Mouse (Mus musculus): ENCODE results near the gene Ube2e1.

Ube2e1 gene

DNA sequence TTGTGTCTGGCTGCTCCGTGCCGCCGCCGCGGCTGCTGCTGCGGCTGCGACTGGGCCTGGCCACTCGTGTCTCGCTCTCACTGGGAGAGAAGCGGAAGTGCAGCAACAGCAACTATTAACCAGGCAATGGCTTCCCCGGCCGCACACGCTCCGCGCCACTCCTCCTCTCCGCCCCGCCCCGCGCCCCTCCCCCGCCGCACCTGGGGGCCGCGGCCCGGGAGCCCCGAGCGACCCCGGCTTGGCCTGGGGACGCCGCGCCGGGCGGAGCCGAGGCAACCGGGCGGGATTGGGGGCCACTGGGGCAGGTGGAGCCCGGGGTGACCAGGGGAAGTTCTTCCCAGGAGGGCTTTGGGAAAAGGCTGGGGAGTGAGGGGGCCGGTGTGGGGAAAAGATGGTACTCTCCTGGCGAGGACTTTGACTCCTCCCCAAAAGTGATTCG lies at the start of gene Ube2e1:
TSS of gene Ube2e1 (minus strand) at position 167 of the 439 bp plus-strand sequence.
- peak; percentile 80 for DNase-seq (ENCODE audit: low read depth, low spot score)

GRCm38 (mm10) chr14:18379841-18380240 lies 48.2 kb upstream of the Ube2e1 start:
- DNase-seq (ENCODE audit: low read depth, low spot score): no peak

- no peak for DNase-seq (ENCODE audit: low read depth, low spot score)
Observed at GRCm38 (mm10) chr14:18377944-18378575, 46.4 kb upstream of the Ube2e1 start.

- no peak for DNase-seq (ENCODE audit: low read depth, low spot score)
Observed at GRCm38 (mm10) chr14:18376206-18376605, 44.5 kb upstream of the Ube2e1 start.

DNA sequence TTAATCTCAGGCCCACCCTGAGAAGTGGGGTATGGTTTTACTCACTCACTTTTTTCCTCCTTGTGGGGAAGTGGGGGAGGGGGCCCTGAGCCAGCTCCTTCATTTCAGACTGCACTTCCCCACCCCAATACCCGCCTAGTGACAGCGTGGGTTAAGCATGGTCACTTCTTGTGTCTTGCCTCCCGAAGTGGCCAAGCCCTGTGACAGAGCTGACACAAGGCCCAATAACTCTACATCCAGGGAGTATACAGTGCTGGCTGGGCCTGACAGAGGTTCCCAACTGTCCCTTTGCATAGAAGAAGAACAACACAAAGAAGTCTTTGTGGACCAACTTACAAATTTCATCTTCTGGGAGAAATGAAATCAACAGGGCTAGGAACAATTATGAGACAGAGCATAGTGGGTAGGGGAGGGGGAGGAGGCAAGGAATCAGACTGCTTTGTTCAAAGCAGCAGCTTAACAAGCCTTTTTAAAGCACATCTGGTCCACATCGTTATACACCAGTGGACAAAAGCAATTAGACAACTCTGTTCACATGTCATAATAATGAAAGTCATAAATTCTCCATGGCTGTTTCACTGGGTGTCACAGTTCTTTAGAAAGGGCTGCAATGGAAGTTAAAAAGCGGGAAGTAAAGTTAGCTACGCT lies 42.2 kb upstream of the Ube2e1 start:
- no peak for DNase-seq (ENCODE audit: low read depth, low spot score)

DNA sequence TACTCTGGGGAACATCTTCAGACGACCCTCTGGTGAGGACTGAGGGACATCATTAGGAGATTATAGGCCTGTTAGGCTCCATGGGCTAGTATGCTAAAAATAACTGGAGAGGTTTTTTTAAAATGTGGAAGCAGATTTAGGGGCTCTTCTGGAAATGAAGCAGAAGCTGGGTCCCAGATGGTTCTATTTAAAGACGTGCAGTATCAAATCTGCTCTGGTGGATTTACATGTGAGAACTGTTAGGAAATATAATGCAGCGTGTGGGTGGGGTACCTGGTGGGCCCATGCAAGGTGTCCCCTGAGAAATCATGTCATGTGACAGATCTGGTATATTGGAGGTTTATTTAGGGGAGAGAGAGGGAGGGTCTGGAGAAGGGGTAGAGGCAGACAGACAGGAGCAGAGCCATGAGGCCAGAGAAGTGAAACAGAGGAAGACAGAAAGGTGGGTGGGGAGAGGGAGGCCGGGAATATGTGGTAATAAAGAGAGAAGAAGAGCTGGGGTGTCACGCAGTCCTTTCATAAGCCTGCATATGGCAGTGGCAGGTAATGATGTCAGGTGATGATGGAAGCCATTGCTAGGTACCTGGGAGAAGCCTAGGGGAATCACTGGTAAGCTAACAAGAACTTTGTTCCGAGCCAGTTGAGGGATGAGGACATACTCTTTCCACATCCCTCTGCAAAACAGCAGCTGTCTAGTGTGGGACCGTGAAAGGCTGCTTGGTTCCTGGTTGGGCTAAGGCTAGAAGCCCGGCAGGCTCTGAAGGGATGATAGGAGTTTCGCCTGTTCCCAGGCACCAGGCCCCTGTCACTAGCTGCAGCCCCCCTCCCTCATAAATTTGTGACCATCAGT lies 41.3 kb upstream of the Ube2e1 start:
- DNase-seq (ENCODE audit: low read depth, low spot score): no peak

- no peak for DNase-seq (ENCODE audit: low read depth, low spot score)
Observed at GRCm38 (mm10) chr14:18369031-18369430, 37.4 kb upstream of the Ube2e1 start.

DNA sequence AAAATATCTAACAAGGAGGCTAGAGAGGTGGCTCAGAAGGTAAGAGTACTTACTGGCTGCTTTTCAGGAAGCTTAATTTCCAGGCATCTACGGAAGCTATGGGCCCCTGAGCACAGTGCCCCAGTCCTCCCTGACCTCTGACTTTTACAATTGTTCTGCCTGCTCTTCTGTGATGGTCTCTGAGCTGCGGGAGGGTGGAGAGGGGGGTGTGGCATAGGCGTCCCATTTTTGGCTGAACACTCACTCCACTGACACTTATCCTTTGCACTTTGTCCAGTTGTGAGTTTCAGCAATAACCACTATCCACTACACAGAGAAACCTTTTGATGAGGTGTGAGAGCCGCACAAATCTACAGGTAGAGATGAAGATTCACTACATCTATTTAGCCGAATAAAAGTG lies 35.4 kb upstream of the Ube2e1 start:
- no peak for DNase-seq (ENCODE audit: low read depth, low spot score)

DNA sequence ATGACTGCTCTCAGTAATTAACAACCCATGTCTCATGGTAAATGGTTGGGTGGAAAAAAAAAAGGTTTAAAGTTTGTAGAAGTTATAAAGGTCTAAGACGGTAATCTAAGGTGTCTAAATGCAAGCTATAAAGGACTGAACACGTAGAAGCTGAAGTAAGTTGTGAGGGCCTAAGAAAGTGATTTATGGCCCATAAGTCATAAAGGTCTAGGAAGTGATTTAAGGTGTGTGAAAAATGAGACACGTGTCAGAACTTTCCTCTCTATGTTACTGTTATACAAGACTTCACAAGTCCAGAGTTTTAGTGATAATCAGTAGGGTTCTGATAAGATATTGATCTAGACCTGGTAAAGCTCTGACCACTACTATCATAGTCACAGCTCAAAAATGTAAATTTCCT lies 32.7 kb upstream of the Ube2e1 start:
- no peak for DNase-seq (ENCODE audit: low read depth, low spot score)

DNA sequence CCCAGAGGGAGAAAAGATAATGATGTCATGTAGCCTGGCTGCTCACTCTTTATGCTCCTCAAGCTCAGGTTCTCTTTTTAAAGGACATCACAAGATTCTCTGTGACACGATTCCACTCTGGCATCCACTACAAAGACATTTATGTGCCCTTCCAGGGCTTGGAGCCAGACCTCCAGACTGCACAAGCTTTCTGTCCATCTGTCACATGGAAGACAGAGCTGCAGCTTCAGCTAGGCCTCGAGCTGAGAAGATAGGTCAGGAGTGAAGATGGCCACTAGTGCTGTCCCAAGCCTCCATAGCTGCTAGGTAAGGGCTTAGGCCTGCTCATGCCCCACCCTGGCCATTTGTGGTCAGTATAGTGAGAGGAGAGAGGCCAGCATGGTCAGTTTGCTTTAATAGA lies 24.8 kb upstream of the Ube2e1 start:
- no peak for DNase-seq (ENCODE audit: low read depth, low spot score)

- DNase-seq (ENCODE audit: low read depth, low spot score): peak; percentile 38
Observed at GRCm38 (mm10) chr14:18355514-18356190, 24.0 kb upstream of the Ube2e1 start.

- DNase-seq (ENCODE audit: low read depth, low spot score): no peak
Observed at GRCm38 (mm10) chr14:18353525-18353924, 21.9 kb upstream of the Ube2e1 start.

DNA sequence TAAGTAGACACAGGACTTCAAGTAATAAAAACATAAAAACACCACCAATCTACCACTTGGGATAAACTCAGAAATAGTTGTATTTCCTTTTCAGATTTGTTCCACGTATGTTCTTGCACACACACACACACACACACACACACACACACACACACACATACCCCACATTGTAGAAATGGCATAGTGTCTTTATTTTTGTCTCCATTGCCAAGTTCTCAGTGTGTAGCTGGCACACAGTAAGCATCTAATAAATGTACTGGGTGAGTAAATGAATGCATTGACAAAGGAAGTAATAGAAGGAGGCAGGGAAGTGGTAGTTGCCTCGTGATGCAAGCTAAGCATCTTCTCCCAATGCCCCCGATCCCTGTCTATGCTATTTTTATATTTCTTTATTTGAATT lies 21.3 kb upstream of the Ube2e1 start:
- DNase-seq (ENCODE audit: low read depth, low spot score): no peak

DNA sequence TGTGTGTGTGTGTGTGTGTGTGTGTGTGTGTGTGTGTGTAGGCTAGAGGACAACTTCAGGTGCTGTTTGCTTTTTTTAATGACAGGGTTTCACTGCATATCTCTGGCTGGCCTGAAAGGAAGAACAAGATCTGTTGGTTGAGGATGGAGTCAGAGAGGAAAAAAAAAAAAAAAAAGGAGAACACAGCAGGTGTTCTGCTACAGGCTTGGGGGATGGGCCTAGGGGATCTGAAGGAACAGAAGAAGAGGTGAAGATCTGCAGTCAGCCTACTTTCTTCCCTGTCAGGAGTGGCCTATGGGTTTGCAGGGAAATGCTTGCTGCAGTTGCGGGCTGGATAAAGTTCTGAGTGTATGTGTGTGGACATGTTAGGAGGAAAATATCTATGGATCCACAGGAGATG lies 19.0 kb upstream of the Ube2e1 start:
- DNase-seq (ENCODE audit: low read depth, low spot score): no peak

GRCm38 (mm10) chr14:18349871-18350270 lies 18.2 kb upstream of the Ube2e1 start:
- DNase-seq (ENCODE audit: low read depth, low spot score): no peak

GRCm38 (mm10) chr14:18343589-18343988 lies 11.9 kb upstream of the Ube2e1 start:
- DNase-seq (ENCODE audit: low read depth, low spot score): no peak

DNA sequence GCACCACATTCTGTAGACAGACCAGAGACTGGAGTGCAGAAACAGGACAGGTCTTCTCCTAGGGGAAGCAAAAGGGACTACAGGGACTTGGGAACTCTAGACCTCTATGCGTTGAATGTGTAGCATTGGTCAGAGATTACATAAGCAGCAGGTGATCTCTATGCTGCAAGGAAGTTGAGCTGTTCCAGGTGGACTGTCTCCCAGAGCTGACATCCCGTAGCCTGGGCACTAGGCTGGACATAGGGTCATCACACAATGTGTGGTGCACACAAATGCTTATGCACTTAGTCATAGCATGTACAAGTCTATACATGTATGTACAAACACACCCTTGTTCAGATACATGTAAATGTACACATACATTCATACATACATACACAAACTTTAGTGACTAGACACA lies 11.1 kb upstream of the Ube2e1 start:
- no peak for DNase-seq (ENCODE audit: low read depth, low spot score)

- no peak for DNase-seq (ENCODE audit: low read depth, low spot score)
Observed at GRCm38 (mm10) chr14:18341088-18341487, 9.4 kb upstream of the Ube2e1 start.

DNA sequence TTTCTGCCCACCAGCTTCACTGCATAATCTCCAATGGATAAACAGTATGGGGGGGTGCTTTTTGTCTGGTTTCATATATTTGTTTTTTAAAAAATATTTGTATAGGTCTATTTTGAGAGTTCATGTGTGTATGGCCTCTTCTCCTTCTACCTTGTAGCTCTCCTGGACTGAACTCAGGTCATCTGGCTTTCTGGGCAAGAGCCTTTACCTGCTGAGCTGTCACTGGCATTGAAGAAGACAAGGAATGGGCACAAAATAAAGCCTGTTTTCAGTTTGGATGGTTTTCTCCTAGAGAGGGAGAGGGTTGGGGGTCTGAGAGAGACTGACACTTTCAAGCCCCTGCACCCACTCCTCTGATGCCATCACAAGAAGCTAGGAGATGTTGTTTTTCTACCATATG lies 4.4 kb upstream of the Ube2e1 start:
- no peak for DNase-seq (ENCODE audit: low read depth, low spot score)

DNA sequence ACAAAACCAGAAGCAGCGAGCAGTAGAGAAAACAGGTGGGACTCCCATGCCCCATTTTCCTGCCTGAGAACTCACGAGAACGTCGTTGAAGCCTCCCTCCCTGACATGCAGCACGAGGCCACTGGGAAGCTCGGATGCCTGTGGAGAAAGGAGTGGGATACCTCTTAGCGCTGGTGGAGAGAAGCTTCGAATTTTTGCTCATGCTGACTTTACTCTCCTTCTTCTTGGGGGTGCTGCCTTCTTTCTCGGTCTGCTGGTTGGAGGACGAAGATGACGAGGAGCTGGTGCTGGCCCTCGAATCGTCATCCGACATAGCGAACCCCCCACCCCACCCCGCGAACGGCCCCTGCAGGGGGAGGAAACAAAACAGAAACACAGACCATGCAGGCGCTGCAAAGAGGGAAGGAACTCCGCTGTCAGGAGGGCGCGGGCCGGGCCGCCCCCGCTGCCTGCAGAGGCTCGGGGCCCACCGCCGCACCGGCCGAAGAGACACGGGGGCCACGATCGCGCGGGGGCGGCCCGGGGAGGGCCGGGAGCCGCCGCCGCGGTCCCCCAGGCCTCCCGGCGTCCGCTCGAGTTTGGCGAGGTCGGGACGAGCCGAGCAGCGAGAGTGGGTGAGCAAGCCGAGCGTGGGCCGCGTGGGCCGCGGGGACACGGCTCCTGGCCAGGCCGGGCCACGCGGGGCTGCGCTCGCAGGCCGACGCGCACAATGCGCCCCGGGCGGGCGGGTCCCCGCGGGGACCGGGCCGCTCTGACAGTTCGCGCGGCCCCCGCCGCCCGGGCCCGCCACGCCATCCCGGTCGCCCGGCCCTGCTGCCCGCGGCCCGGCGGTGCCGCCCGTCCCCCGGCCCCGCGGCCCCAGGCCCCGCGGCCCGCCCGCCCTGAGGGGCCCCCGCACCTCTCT lies 618 bp downstream of the Ube2e1 start:
- DNase-seq (ENCODE audit: low read depth, low spot score): peak; percentile 48

All from ZHBTc4 (cell line).